Mouse (Mus musculus) layer of hippocampus, postnatal 36 days (tissue): ENCODE results near the gene Lnx2. TPM values are rescaled to one million over a fixed set of nuclear protein-coding genes. Genes with fewer than 3 reads are reported as not detected.

Source experiments
- DNase-seq, 2 experiments: peaks; one replicate each; pipeline ENCODE4 v3.0.0; 2022
- total RNA-seq, 2 experiments: library from RNA; stranded (reverse); gene quantifications; 2 replicates each; pipeline ENCODE4 v1.2.3; 2021

The Lnx2 gene
- total RNA-seq, 2 experiments from 2014 or later, result 5.6 to 6.2 TPM

GRCm38 (mm10) chr5:147051500-147052308 lies 24.7 kb downstream of the Lnx2 start:
- DNase-seq, result no peak

GRCm38 (mm10) chr5:147050816-147051499 lies 25.4 kb downstream of the Lnx2 start:
- no peak for DNase-seq

- no peak for DNase-seq
Observed at GRCm38 (mm10) chr5:147049544-147050209, 26.7 kb downstream of the Lnx2 start.

- no peak for DNase-seq
Observed at GRCm38 (mm10) chr5:147045929-147046328, 30.5 kb downstream of the Lnx2 start.

GRCm38 (mm10) chr5:147045311-147045710 lies 31.1 kb downstream of the Lnx2 start:
- DNase-seq, result no peak

GRCm38 (mm10) chr5:147043240-147043844 lies 33.0 kb downstream of the Lnx2 start:
- no peak for DNase-seq

GRCm38 (mm10) chr5:147041965-147042937 lies 34.1 kb downstream of the Lnx2 start:
- DNase-seq, result no peak

GRCm38 (mm10) chr5:147039394-147039793 lies 37.0 kb downstream of the Lnx2 start:
- no peak for DNase-seq

- DNase-seq, result no peak
Observed at GRCm38 (mm10) chr5:147037601-147038000, 38.8 kb downstream of the Lnx2 start.

- no peak for DNase-seq
Observed at GRCm38 (mm10) chr5:147036661-147037060, 39.7 kb downstream of the Lnx2 start.

- no peak for DNase-seq
Observed at GRCm38 (mm10) chr5:147036028-147036427, 40.4 kb downstream of the Lnx2 start.

- no peak for DNase-seq
Observed at GRCm38 (mm10) chr5:147035301-147035700, 41.1 kb downstream of the Lnx2 start.

- no peak for DNase-seq
Observed at GRCm38 (mm10) chr5:147034283-147034682, 42.1 kb downstream of the Lnx2 start.

- DNase-seq, result no peak
Observed at GRCm38 (mm10) chr5:147033155-147033554, 43.2 kb downstream of the Lnx2 start.

GRCm38 (mm10) chr5:147031281-147031680 lies 45.1 kb downstream of the Lnx2 start:
- no peak for DNase-seq

- DNase-seq, result no peak
Observed at GRCm38 (mm10) chr5:147024331-147025034, 51.9 kb downstream of the Lnx2 start.

GRCm38 (mm10) chr5:147023245-147023970 lies 53.0 kb downstream of the Lnx2 start:
- DNase-seq, result no peak

- no peak for DNase-seq
Observed at GRCm38 (mm10) chr5:147021546-147022265, 54.7 kb downstream of the Lnx2 start.

- DNase-seq, result no peak
Observed at GRCm38 (mm10) chr5:147020579-147020978, 55.8 kb downstream of the Lnx2 start.

GRCm38 (mm10) chr5:147018761-147019160 lies 57.6 kb downstream of the Lnx2 start:
- DNase-seq, result no peak
